Mouse (Mus musculus) liver, postnatal 0 days (tissue): ENCODE results near the gene Aox2.

ENCODE experiments used
- CTCF ChIP-seq: sonication (generic); IDR thresholded peaks from 2 replicates; pipeline ENCODE4 v1.5.1; 2016; ENCODE audit warnings: antibody characterized with exemption, low read depth
- EP300 ChIP-seq: IDR thresholded peaks from 2 replicates; pipeline ENCODE4 v1.6.1; 2016; ENCODE audit warnings: antibody characterized with exemption, low read depth, mild to moderate bottlenecking

DNA sequence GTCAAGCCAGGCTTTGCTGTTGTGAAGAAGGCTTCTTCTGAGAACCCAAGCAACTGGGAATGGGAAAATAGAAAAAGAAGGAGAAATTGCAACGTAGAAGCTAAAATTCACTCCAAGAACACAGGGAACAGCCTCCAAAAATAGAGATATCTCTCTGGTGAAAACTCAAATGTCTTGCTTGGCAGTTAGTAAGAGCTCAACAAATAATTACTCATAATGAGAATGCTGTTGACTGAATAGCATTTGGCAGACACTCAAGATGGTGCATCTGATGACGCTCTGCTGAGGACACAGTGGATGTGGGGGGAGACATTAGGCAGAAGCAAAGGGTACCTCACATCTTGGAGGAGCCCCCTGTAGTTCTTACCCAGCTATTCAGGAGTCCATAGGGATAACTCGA, 10.0 kb downstream of the Aox2 start:
- TF ChIP-seq CTCF (no peak), EP300 (no peak)
